Mouse (Mus musculus) stomach, adult 2 months (tissue): Measurements from ENCODE around the gene Zfp821. TPM values are rescaled to one million over a fixed set of nuclear protein-coding genes. Genes with fewer than 3 reads are reported as not detected.

Source experiments
- polyA plus RNA-seq: library from polyadenylated mRNA; depleted of rRNA; stranded (reverse); fragments of >200 nt; gene quantifications from 2 replicates; pipeline ENCODE4 v1.2.3, GENCODE M21; 2012; rRNA removed

The Zfp821 gene
- polyA plus RNA-seq: 4.6 and 7.0 TPM in 2 replicates

DNA sequence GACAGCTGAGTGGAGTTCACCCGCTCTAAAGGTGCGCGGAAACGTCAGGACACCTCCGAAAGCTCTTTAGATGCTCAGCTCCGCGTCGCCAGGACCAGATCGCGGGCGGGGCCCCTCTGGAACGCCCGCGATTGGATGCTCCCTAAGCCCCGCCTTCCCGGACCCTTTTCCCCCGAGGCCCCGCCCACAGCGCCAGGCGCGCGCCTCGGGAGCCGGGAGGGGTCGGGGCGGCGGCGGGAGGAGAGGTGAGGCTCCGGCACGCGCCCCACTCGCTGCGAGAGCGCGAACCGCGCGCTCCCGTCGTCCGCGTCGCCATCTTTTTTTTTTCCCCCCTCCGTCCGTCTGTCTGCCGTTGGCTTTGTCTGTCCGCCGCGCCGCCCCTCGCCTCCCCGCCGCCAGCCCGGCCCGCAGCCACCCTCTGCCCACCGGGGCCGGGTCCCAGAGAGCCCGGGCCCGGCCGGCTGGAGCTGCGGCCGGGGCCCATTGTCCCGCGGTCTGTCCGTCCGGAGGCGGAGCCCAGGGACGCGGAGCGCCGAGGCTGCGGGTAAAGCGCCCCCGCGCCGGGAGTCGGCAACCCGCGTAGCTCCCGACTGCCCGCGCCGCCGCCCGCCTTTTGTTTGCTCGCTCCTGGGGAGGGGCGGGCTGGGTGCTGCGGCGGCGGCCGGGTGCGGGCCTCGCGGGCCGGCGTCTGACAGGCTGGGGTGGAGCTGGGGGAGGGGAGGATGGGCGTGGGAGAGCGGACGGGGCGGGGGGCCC is at the start of gene Zfp821:
TSS of gene Zfp821 (plus strand) at position 227 of the 756 bp plus-strand sequence.

DNA sequence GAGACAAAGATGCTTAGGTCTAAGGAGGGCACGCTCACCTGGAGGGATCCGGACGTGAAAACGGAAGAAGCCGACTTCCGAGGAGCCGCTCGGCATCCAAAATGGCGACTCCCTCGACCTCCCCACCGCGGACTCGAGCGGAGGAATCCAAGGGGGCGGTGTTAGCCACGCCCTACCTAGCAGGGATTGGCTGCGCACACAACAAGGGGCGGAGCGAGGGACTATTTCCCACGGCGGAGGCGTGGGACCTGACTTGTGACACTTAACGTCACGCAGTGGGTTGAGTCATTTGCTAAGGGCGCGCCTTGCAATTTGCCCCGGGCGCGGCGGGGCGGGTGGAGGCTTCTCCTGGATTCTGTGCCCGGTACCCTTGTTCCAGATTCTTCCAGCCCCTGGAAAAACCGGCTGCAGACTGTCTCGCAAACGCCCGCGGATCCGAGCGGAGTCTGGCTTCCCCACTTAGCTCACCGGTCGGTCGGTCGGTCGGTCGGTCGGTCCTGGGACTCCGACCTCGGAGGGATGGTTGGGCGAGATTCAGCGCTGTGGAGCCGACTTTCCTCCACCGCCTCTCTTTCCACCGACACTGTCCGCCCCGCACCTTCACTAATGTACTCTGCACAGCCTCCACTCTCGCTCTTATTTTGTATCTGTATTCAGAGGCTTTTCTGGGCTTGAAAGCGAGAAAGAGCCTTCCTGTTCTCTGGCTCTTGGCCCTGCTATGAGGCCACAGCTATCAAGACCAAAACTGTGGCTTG is 12.0 kb upstream of the Zfp821 start, which contains the start of gene Ist1:
TSS of gene Ist1 (minus strand) at position 115 of the 755 bp plus-strand sequence.

DNA sequence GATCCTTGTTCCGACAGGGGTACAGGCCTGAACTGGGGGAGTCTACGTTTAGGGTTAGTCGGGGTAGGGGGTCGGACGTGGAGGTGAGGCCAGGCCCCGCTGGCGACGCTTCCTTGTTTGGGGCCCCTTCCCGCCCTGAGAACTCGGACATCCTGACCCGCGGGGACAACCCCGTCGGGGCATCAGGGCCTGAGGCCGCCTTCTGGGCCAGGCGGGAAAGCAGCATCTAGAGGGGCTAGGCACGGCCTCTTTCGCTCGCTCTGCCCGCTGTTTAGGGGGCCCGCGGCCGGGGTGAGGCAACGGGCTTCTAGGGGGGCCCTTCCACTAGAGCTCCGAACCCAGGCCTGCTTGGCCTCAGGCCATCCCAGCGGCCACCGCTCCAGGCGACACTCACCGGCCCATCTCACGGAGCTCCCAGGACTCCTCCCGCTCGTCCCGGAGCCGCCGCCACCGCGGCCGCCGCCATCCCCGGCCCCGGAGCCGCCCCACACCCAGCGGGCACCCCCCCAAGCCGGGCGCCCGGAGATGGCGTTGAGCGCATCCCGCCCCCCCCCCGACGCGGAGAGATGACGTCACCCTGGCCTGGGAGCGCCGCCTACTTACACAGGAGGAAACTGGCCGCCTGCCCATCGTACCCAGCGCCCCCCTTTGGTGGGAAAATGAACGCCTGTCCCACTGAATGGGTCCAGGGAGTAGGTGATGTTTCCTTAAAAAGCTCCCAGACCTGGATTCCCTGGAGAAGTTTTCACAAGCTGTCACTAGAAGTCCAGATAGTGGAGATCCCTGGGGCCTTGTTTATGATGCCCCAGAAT is 32.1 kb downstream of the Zfp821 start, which contains the start of gene Atxn1l:
TSS of gene Atxn1l (minus strand) at position 503 of the 812 bp plus-strand sequence.

Other genes starting within 250 kb of the Zfp821 start
- gene Pmfbp1, start 211.5 kb upstream of the Zfp821 start, polyA plus RNA-seq: not detected in 2 replicates
- gene Dhx38, start 139.7 kb upstream of the Zfp821 start, polyA plus RNA-seq: 6.4 and 7.2 TPM in 2 replicates
- 1.2 and 1.6 TPM in 2 replicates for gene Txnl4b, start 139.7 kb upstream of the Zfp821 start, polyA plus RNA-seq
- gene Hp, start 126.4 kb upstream of the Zfp821 start, polyA plus RNA-seq: 7.8 and 9.5 TPM in 2 replicates
- 5.9 and 7.4 TPM in 2 replicates for gene Dhodh, start 96.9 kb upstream of the Zfp821 start, polyA plus RNA-seq
- gene Pkd1l3, start 91.0 kb upstream of the Zfp821 start, polyA plus RNA-seq: 0.03 TPM in 1 of 2 replicates, not detected in the other
- 12.2 and 17.1 TPM in 2 replicates for gene Ist1, start 12.3 kb upstream of the Zfp821 start, polyA plus RNA-seq
- gene Atxn1l, start 32.2 kb downstream of the Zfp821 start, polyA plus RNA-seq: 2.1 and 2.9 TPM in 2 replicates
- gene Ap1g1, start 73.0 kb downstream of the Zfp821 start, polyA plus RNA-seq: 5.8 and 9.2 TPM in 2 replicates
- 0.49 and 0.56 TPM in 2 replicates for gene Phlpp2, start 163.0 kb downstream of the Zfp821 start, polyA plus RNA-seq